Comparison of ENCODE assay signal across 9 mouse cellular contexts in genomic region chr5:127241925-127242762, GRCm38 (mm10). TPM values are rescaled to one million over a fixed set of nuclear protein-coding genes. Genes with fewer than 3 reads are reported as not detected.
DNase-seq lines count a peak whose midpoint lies in the region; ATAC-seq lines count a peak whose summit lies in the region.
"Had no signal": no experiment of that assay in that cellular context is flagged by ENCODE, and none has a peak within 500 bp of the region (broad histone marks: within the 10 kb centered on the region; RNA-seq: fewer than 3 reads in every experiment).

No protein-coding gene starts in this region.

- H3K9me3 ChIP-seq in forebrain, embryonic 11.5 days (ENCODE audit: control insufficient read depth, low read length) = no peaks in the 10 kb centered on the region; the same call in 1 of the 2 replicates
- no peaks in the 10 kb centered on the region; the same call in 1 of the 2 replicates for H3K9me3 ChIP-seq in limb, embryonic 15.5 days

- peaks cover 7% of the 10 kb centered on the region; the same call in 1 of the 2 replicates for H3K4me1 ChIP-seq in forebrain, embryonic 11.5 days (replicated peaks; ENCODE audit: control insufficient read depth, insufficient read depth, low read length)
- H3K4me1 ChIP-seq in limb, embryonic 15.5 days = peaks cover 36% of the 10 kb centered on the region

- peak overlapping the region; percentile 50 for H3K4me3 ChIP-seq in forebrain, embryonic 11.5 days (ENCODE audit: low read depth, low read length)
- H3K4me3 ChIP-seq in limb, embryonic 15.5 days = peak overlapping the region; percentile 75

- ATAC-seq in forebrain, embryonic 11.5 days (replicated peaks; ENCODE audit: low FRiP score) = peak; percentile 77
- 0 out of 2 replicates have a peak, but pooled peaks have one; percentile 30 for ATAC-seq in limb, embryonic 15.5 days (ENCODE audit: insufficient number of reproducible peaks, low FRiP score, low TSS enrichment, low read depth)
- ATAC-seq: Patski had no signal

- no peak overlapping the region for H3K27ac ChIP-seq in forebrain, embryonic 11.5 days (ENCODE audit: low read depth, low read length)
- H3K27ac ChIP-seq in limb, embryonic 15.5 days = peak overlapping the region; percentile 75

- WGBS in forebrain, embryonic 11.5 days = under 1% methylated on average over 67 of the region's 73 CpGs
- 1% methylated on average over 72 of the region's 73 CpGs for WGBS in limb, embryonic 15.5 days

- H3K27me3 ChIP-seq in forebrain, embryonic 11.5 days (ENCODE audit: control insufficient read depth, insufficient read depth, low read length) = peaks cover 23% of the 10 kb centered on the region
- peaks cover 48% of the 10 kb centered on the region for H3K27me3 ChIP-seq in limb, embryonic 15.5 days
- H3K27me3 ChIP-seq: Patski had no signal

- no peaks in the 10 kb centered on the region for H3K36me3 ChIP-seq in forebrain, embryonic 11.5 days (ENCODE audit: control insufficient read depth, insufficient read depth, low read length)
- no peaks in the 10 kb centered on the region for H3K36me3 ChIP-seq in limb, embryonic 15.5 days

- peak; percentile 3 for DNase-seq in kidney, adult 18-20 months
- DNase-seq in kidney, adult 9 months = no peak
- peak; percentile 24 for DNase-seq in brain, adult 2 months (ENCODE audit: low read depth, low spot score)
- no peak for DNase-seq in forebrain, embryonic 11.5 days (ENCODE audit: low spot score)
- DNase-seq in retina, embryonic 14.5 days (ENCODE audit: low spot score) = peak; percentile 53
- DNase-seq in c-Kit-positive CD71-positive TER-119-positive erythroid progenitor cells, embryonic 14.5 days (ENCODE audit: low spot score) = no peak
- DNase-seq in right cerebral cortex, postnatal 14 days = no peak

- H3K4me2 ChIP-seq in forebrain, embryonic 11.5 days (ENCODE audit: low read depth, low read length, severe bottlenecking) = peak overlapping the region; percentile 91
- peak overlapping the region; percentile 89 for H3K4me2 ChIP-seq in limb, embryonic 15.5 days

- peak overlapping the region; percentile 45 for H3K9ac ChIP-seq in forebrain, embryonic 11.5 days (ENCODE audit: low read length)
- H3K9ac ChIP-seq in limb, embryonic 15.5 days = peak overlapping the region; percentile 66

RNA-seq across cellular contexts. Expression of gene Tmem132c, which starts 0.5 kb away (rescaled TPM):
- polyA plus RNA-seq in forebrain, embryonic 11.5 days (2014; fragmentation: Nextera tagmentation; extraction: Ambion mirVana) = 21.3 and 26.1 TPM in 2 replicates
- polyA plus RNA-seq in limb, embryonic 15.5 days (2015; fragmentation: Nextera tagmentation; extraction: Ambion mirVana) = 23.4 and 31.7 TPM in 2 replicates
- polyA plus RNA-seq: Patski had no signal

Comparison
In these comparisons a context has a peak if more than half of its experiments do, and no peak if none do; other contexts are left out.
1. DNase-seq: peak in kidney, adult 18-20 months (single experiment), brain, adult 2 months (single experiment) and retina, embryonic 14.5 days (single experiment); none in kidney, adult 9 months (single experiment), forebrain, embryonic 11.5 days (single experiment), c-Kit-positive CD71-positive TER-119-positive erythroid progenitor cells, embryonic 14.5 days (single experiment) and right cerebral cortex, postnatal 14 days (single experiment).